Mouse (Mus musculus) right cerebral cortex, postnatal 14 days (tissue): Measurements from ENCODE around the gene Ypel1.

Source experiments
- DNase-seq: peaks from one replicate; pipeline ENCODE4 v3.0.0; 2022

Ypel1 gene

GRCm38 (mm10) chr16:17069511-17070443 is at the start of gene Ypel1:
Gene Ypel1 (plus strand): TSS chr16:17069696.
- DNase-seq: peak; percentile 83

GRCm38 (mm10) chr16:17024469-17025148 is 44.9 kb upstream of the Ypel1 start:
- no peak for DNase-seq

- DNase-seq: no peak
These were observed 39.4 kb upstream of the Ypel1 start for GRCm38 (mm10) chr16:17029971-17030695.

GRCm38 (mm10) chr16:17033754-17034153 is 35.7 kb upstream of the Ypel1 start:
- no peak for DNase-seq

GRCm38 (mm10) chr16:17040716-17041115 is 28.8 kb upstream of the Ypel1 start:
- DNase-seq: no peak

- DNase-seq: no peak
These were observed 28.1 kb upstream of the Ypel1 start for GRCm38 (mm10) chr16:17041417-17041816.

- no peak for DNase-seq
These were observed 25.2 kb upstream of the Ypel1 start for GRCm38 (mm10) chr16:17044320-17044719.

GRCm38 (mm10) chr16:17045287-17045686 is 24.2 kb upstream of the Ypel1 start:
- DNase-seq: no peak

- DNase-seq: no peak
These were observed 19.6 kb upstream of the Ypel1 start for GRCm38 (mm10) chr16:17049886-17050285.

GRCm38 (mm10) chr16:17052087-17052486 is 17.4 kb upstream of the Ypel1 start:
- no peak for DNase-seq

GRCm38 (mm10) chr16:17053903-17054302 is 15.6 kb upstream of the Ypel1 start:
- no peak for DNase-seq

- DNase-seq: no peak
These were observed 13.9 kb upstream of the Ypel1 start for GRCm38 (mm10) chr16:17055584-17055983.

- DNase-seq: no peak
These were observed 7.2 kb upstream of the Ypel1 start for GRCm38 (mm10) chr16:17062338-17062737.

GRCm38 (mm10) chr16:17067552-17067951 is 1.9 kb upstream of the Ypel1 start:
- no peak for DNase-seq

- DNase-seq: no peak
These were observed 1.2 kb downstream of the Ypel1 start for GRCm38 (mm10) chr16:17070716-17071115.

GRCm38 (mm10) chr16:17073000-17073399 is 3.5 kb downstream of the Ypel1 start:
- no peak for DNase-seq

GRCm38 (mm10) chr16:17076301-17076700 is 6.8 kb downstream of the Ypel1 start:
- DNase-seq: no peak

GRCm38 (mm10) chr16:17076869-17077268 is 7.4 kb downstream of the Ypel1 start:
- DNase-seq: no peak

- no peak for DNase-seq
These were observed 8.6 kb downstream of the Ypel1 start for GRCm38 (mm10) chr16:17078101-17078500.

- DNase-seq: no peak
These were observed 12.8 kb downstream of the Ypel1 start for GRCm38 (mm10) chr16:17082121-17082792.

GRCm38 (mm10) chr16:17085636-17086035 is 16.1 kb downstream of the Ypel1 start:
- DNase-seq: no peak

GRCm38 (mm10) chr16:17086241-17086640 is 16.7 kb downstream of the Ypel1 start:
- DNase-seq: no peak
